In genomic region chr16:37715173-37715572, GRCm38 (mm10) we compare ENCODE assay signal across 11 mouse cellular contexts.
A peak's percentile ranks its signal among the peaks of the same experiment; 100 is the strongest.
DNase-seq lines count a peak whose midpoint lies in the region; ATAC-seq and TF ChIP-seq lines count a peak whose summit lies in the region.
"Had no signal": no experiment of that assay in that cellular context is flagged by ENCODE, and none has a peak within 500 bp of the region (broad histone marks: within the 10 kb centered on the region; RNA-seq: fewer than 3 reads in every experiment).

No protein-coding gene starts in this region.

- no peak overlapping the region for H3K27ac ChIP-seq in hindbrain, postnatal 0 days
- no peak overlapping the region for H3K27ac ChIP-seq in hindbrain, embryonic 13.5 days
- peak overlapping the region; percentile 39; the same call in 1 of the 2 replicates for H3K27ac ChIP-seq in neural tube, embryonic 13.5 days (replicated peaks)
- peak overlapping the region; percentile 1; the same call in 1 of the 2 replicates for H3K27ac ChIP-seq in intestine, embryonic 15.5 days
- H3K27ac ChIP-seq: neural tube, embryonic 12.5 days had no signal

- no peak overlapping the region for H3K9ac ChIP-seq in hindbrain, postnatal 0 days (replicated peaks; ENCODE audit: low read length)
- H3K9ac ChIP-seq in hindbrain, embryonic 13.5 days = no peak overlapping the region
- H3K9ac ChIP-seq in neural tube, embryonic 13.5 days = no peak overlapping the region
- H3K9ac ChIP-seq in intestine, embryonic 15.5 days = no peak overlapping the region
- H3K9ac ChIP-seq: neural tube, embryonic 12.5 days had no signal

- no peak for TF ChIP-seq CTCF in hindbrain, postnatal 0 days (IDR thresholded peaks at IDR 0.05; ENCODE audit: low read depth)

- ATAC-seq in hindbrain, postnatal 0 days = no peak
- ATAC-seq in hindbrain, embryonic 13.5 days (ENCODE audit: low FRiP score) = no peak
- ATAC-seq in neural tube, embryonic 13.5 days (ENCODE audit: low read depth) = no peak
- ATAC-seq in intestine, embryonic 15.5 days = peak; percentile 78

- no peak overlapping the region for H3K4me3 ChIP-seq in hindbrain, postnatal 0 days (ENCODE audit: low read length)
- H3K4me3 ChIP-seq in hindbrain, embryonic 13.5 days = no peak overlapping the region
- no peak overlapping the region for H3K4me3 ChIP-seq in neural tube, embryonic 13.5 days
- H3K4me3 ChIP-seq in intestine, embryonic 15.5 days (replicated peaks) = no peak overlapping the region
- H3K4me3 ChIP-seq: neural tube, embryonic 12.5 days had no signal

- no peak overlapping the region for H3K4me2 ChIP-seq in hindbrain, postnatal 0 days (ENCODE audit: low read depth, low read length)
- H3K4me2 ChIP-seq in hindbrain, embryonic 13.5 days = no peak overlapping the region
- no peak overlapping the region for H3K4me2 ChIP-seq in neural tube, embryonic 13.5 days
- H3K4me2 ChIP-seq in intestine, embryonic 15.5 days (replicated peaks) = no peak overlapping the region
- H3K4me2 ChIP-seq: neural tube, embryonic 12.5 days had no signal

- 27% methylated on average over 7 of the region's 7 CpGs for WGBS in hindbrain, postnatal 0 days
- WGBS in hindbrain, embryonic 13.5 days = 38% methylated on average over 7 of the region's 7 CpGs
- 42% methylated on average over 7 of the region's 7 CpGs for WGBS in neural tube, embryonic 13.5 days
- 35% methylated on average over 7 of the region's 7 CpGs for WGBS in intestine, embryonic 15.5 days

- no peaks in the 10 kb centered on the region for H3K4me1 ChIP-seq in hindbrain, postnatal 0 days (ENCODE audit: insufficient read depth, low read length)
- H3K4me1 ChIP-seq in hindbrain, embryonic 13.5 days (replicated peaks) = no peaks in the 10 kb centered on the region
- no peaks in the 10 kb centered on the region for H3K4me1 ChIP-seq in neural tube, embryonic 13.5 days (replicated peaks)
- 0 out of 2 replicates have a peak, but pooled peaks cover 5% of the 10 kb centered on the region for H3K4me1 ChIP-seq in intestine, embryonic 15.5 days (replicated peaks)
- H3K4me1 ChIP-seq: neural tube, embryonic 12.5 days had no signal

- no peaks in the 10 kb centered on the region for H3K36me3 ChIP-seq in hindbrain, postnatal 0 days (ENCODE audit: insufficient read depth, low read length)
- no peaks in the 10 kb centered on the region for H3K36me3 ChIP-seq in hindbrain, embryonic 13.5 days
- H3K36me3 ChIP-seq in neural tube, embryonic 13.5 days = no peaks in the 10 kb centered on the region
- H3K36me3 ChIP-seq in intestine, embryonic 15.5 days = no peaks in the 10 kb centered on the region
- H3K36me3 ChIP-seq: neural tube, embryonic 12.5 days had no signal

- H3K27me3 ChIP-seq in hindbrain, postnatal 0 days (ENCODE audit: insufficient read depth, low read length) = no peaks in the 10 kb centered on the region
- no peaks in the 10 kb centered on the region for H3K27me3 ChIP-seq in hindbrain, embryonic 13.5 days
- no peaks in the 10 kb centered on the region for H3K27me3 ChIP-seq in neural tube, embryonic 13.5 days
- no peaks in the 10 kb centered on the region for H3K27me3 ChIP-seq in intestine, embryonic 15.5 days (replicated peaks)
- H3K27me3 ChIP-seq: neural tube, embryonic 12.5 days had no signal

- DNase-seq in hindbrain, postnatal 0 days (ENCODE audit: low spot score) = peak; percentile 44
- no peak for DNase-seq in neural tube, embryonic 10.5 days (ENCODE audit: extremely low spot score, low spot score)
- no peak for DNase-seq in adrenal gland, postnatal 36 days
- DNase-seq in right cerebral cortex, postnatal 25 days = no peak
- DNase-seq: gastrocnemius, postnatal 10 days; heart, postnatal 10 days; lung, postnatal 4 days had no signal

- no peaks in the 10 kb centered on the region for H3K9me3 ChIP-seq in hindbrain, postnatal 0 days (ENCODE audit: low read length)
- H3K9me3 ChIP-seq in hindbrain, embryonic 13.5 days = no peaks in the 10 kb centered on the region
- no peaks in the 10 kb centered on the region for H3K9me3 ChIP-seq in neural tube, embryonic 13.5 days
- H3K9me3 ChIP-seq in intestine, embryonic 15.5 days = no peaks in the 10 kb centered on the region
- H3K9me3 ChIP-seq: neural tube, embryonic 12.5 days had no signal

Comparison
In these comparisons a context has a peak if more than half of its experiments do, and no peak if none do; other contexts are left out.
1. H3K27ac ChIP-seq: peak in neural tube, embryonic 13.5 days (single experiment) and intestine, embryonic 15.5 days (single experiment); none in hindbrain, postnatal 0 days (single experiment) and hindbrain, embryonic 13.5 days (single experiment).